Mouse (Mus musculus): ENCODE measurements around the gene Hist1h2bn. TPM values are rescaled to one million over a fixed set of nuclear protein-coding genes. Genes with fewer than 3 reads are reported as not detected.
"Not testable (repeated sequence)": the region's sequence is repeated elsewhere in the genome, so short reads cannot be mapped to it uniquely, and the experiment has no call there.

Gene Hist1h2bn
- polyA plus RNA-seq, 1 experiment from 2014 or later, result 3.9 TPM

GRCm38 (mm10) chr13:21786899-21787629 lies 33.1 kb downstream of the Hist1h2bn start, which contains the start of the genes Hist1h2an and Hist1h2bp:
Hist1h2an (minus strand) TSS chr13:21787218.
Hist1h2bp (plus strand) TSS chr13:21787461.
- H3K36me3 ChIP-seq, H3K27me3 ChIP-seq, H3K9me3 ChIP-seq: not testable (repeated sequence)
- ATAC-seq (ENCODE audit: low FRiP score, low read depth), result peak; percentile 95
- Histone ChIP-seq H3K4me2 (replicated peaks) (peak within 1 kb of the TSS; percentile 50), H3K27ac (replicated peaks) (peak within 1 kb of the TSS; percentile 85), H3K4me1 (peaks cover 39% of the 10 kb centered on the region), H3K9ac (replicated peaks) (peak within 1 kb of the TSS; percentile 49), H3K4me3 (peak within 1 kb of the TSS; percentile 38)
- under 1% methylated on average over 38 of the region's 63 CpGs for WGBS

DNA sequence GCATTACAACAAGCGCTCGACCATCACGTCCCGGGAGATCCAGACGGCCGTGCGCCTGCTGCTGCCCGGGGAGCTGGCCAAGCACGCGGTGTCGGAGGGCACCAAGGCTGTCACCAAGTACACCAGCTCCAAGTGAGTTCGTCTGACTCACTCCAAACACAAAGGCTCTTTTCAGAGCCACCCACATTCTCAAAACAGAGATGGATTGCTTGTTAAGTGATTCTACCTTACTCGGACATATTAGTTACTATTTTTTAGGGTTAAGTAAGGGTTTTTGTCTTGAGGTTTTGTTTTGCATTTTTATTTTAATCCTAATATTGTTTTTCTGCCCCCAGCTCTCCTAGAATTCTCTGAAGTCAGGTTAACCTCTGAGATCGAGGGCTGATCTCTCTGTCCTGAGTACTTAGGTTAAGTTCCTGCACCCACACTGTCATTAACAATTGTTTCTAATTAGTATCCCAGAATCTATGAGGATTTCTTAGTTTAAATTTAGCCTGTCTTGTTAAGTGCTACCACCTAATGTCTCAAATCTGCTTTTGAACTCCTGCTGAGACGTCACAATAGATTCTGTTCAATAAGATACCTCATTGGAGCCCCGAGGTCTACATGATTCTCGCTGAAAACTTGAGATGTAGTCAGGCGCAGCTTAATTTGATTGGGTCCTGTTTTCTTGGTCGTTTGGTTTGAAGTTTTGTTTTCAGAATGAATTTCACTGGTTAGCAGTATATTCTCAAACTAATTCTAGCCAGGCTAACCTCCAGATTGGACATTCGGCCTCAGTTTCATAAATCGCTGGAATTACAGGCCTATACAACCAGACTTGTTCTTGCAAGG lies 34.1 kb downstream of the Hist1h2bn start:
- WGBS, result 10% methylated on average over 17 of the region's 21 CpGs
- H3K9ac ChIP-seq (replicated peaks), result peak overlapping the region; percentile 41; the same call in 1 of the 2 replicates
- no peak for ATAC-seq (ENCODE audit: low FRiP score, low read depth)
- H3K36me3 ChIP-seq, result no peaks in the 10 kb centered on the region
- no peaks in the 10 kb centered on the region for H3K9me3 ChIP-seq
- H3K4me3 ChIP-seq, result peak overlapping the region; percentile 21; the same call in 1 of the 2 replicates
- no peaks in the 10 kb centered on the region for H3K27me3 ChIP-seq
- peak overlapping the region; percentile 50 for H3K4me2 ChIP-seq (replicated peaks)
- peak overlapping the region; percentile 82 for H3K27ac ChIP-seq (replicated peaks)
- H3K4me1 ChIP-seq, result peaks cover 32% of the 10 kb centered on the region

- Histone ChIP-seq H3K4me2 (replicated peaks) (no peak overlapping the region), H3K27ac (replicated peaks) (no peak overlapping the region)
- ATAC-seq (ENCODE audit: low FRiP score, low read depth), result no peak
Measured at GRCm38 (mm10) chr13:21789925-21790324, 36.0 kb downstream of the Hist1h2bn start.

GRCm38 (mm10) chr13:21790601-21791283 lies 36.8 kb downstream of the Hist1h2bn start:
- ATAC-seq (ENCODE audit: low FRiP score, low read depth), result no peak
- H3K4me3 ChIP-seq, result peak overlapping the region; percentile 18; the same call in 1 of the 2 replicates
- no peaks in the 10 kb centered on the region for H3K9me3 ChIP-seq
- peak overlapping the region; percentile 45 for H3K4me2 ChIP-seq (replicated peaks)
- H3K27ac ChIP-seq (replicated peaks), result 0 out of 2 replicates have a peak overlapping the region, but pooled peaks have one; percentile 15
- WGBS, result 7% methylated on average over 18 of the region's 18 CpGs
- H3K4me1 ChIP-seq, result peaks cover 22% of the 10 kb centered on the region
- no peaks in the 10 kb centered on the region for H3K27me3 ChIP-seq
- no peaks in the 10 kb centered on the region for H3K36me3 ChIP-seq
- peak overlapping the region; percentile 31 for H3K9ac ChIP-seq (replicated peaks)

More at GRCm38 (mm10) chr13:21789925-21790324, 36.0 kb downstream of the Hist1h2bn start:
- H3K4me1 ChIP-seq, result peaks cover 24% of the 10 kb centered on the region
- H3K27me3 ChIP-seq, result no peaks in the 10 kb centered on the region
- no peaks in the 10 kb centered on the region for H3K36me3 ChIP-seq
- H3K9ac ChIP-seq (replicated peaks), result no peak overlapping the region
- no peaks in the 10 kb centered on the region for H3K9me3 ChIP-seq
- H3K4me3 ChIP-seq, result no peak overlapping the region
- 55% methylated on average over 6 of the region's 6 CpGs for WGBS

DNA sequence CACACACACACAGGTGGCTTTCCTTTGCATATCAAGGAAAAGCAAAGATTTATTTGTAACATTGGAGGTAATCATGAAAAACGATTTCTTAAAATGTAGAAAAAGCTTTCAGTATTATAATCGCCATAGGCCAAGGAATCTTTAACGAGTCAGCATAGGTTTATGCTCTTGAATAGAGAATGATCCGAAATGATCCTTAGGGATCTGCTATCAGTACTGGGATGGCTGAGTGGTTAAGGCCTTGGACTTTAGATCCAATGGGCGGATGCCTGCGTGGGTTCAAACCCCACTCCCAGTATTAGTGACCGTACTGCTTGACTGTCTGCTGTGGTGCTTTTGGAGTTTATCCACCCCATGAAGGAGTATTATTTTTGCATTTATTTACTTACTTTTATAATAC lies 41.7 kb downstream of the Hist1h2bn start:
- no peaks in the 10 kb centered on the region for H3K9me3 ChIP-seq
- peaks cover 5% of the 10 kb centered on the region for H3K4me1 ChIP-seq
- H3K27ac ChIP-seq (replicated peaks), result no peak overlapping the region
- H3K4me2 ChIP-seq (replicated peaks), result no peak overlapping the region
- WGBS, result 95% methylated on average over 7 of the region's 7 CpGs
- no peaks in the 10 kb centered on the region for H3K27me3 ChIP-seq
- H3K36me3 ChIP-seq, result no peaks in the 10 kb centered on the region
- no peak overlapping the region for H3K4me3 ChIP-seq
- H3K9ac ChIP-seq (replicated peaks), result no peak overlapping the region
- ATAC-seq (ENCODE audit: low FRiP score, low read depth), result no peak

DNA sequence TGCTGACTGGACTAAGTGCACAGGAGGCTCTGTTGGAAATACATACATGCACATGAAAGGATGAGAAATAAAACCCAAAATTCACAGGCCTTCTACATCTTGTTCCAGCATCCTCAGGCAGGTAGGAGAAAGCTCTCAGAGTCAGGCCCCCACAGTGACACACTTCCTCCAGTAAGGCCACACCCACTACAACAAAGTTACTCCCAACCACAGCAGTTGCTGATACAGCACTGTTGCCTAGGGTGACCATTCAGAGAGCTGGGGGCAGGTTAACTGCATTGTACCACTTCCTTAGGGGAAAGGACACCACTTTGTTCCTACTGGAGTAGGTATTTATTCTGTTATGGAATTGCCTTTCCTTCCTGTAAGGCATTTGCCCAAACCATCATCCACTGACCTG lies 43.2 kb downstream of the Hist1h2bn start:
- not testable (repeated sequence) for H3K9me3 ChIP-seq; ATAC-seq (ENCODE audit: low FRiP score, low read depth); H3K27me3 ChIP-seq; H3K9ac ChIP-seq (replicated peaks); H3K4me3 ChIP-seq; H3K36me3 ChIP-seq; H3K4me1 ChIP-seq; H3K4me2 ChIP-seq (replicated peaks); H3K27ac ChIP-seq (replicated peaks)

DNA sequence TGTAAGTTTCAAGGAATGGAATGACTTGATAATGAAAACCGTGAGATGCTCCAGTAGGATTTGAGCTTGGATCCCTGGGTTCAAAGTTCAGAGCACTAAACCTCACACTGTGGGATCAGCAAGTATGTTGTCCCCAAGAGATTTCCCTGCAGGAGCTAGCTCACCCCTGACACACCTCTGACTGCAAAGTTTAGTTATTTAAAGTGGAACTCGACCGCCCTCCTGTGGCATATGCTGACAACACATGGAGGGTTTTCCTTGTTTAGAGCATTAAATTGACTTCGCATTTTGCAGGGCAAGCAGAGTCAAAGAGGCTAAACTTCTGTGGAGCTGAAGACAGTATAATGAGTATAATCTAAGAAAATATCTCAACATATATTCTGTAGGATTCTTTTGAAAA lies 49.1 kb downstream of the Hist1h2bn start:
- no CpG with 5 or more reads among the region's 4 CpGs for WGBS
- H3K9me3 ChIP-seq; H3K4me2 ChIP-seq (replicated peaks); H3K27me3 ChIP-seq; H3K36me3 ChIP-seq; H3K9ac ChIP-seq (replicated peaks); H3K27ac ChIP-seq (replicated peaks); H3K4me3 ChIP-seq; H3K4me1 ChIP-seq: not testable (repeated sequence)
- ATAC-seq (ENCODE audit: low FRiP score, low read depth), result peak; percentile 69; the same call in 1 of the 2 replicates

Small RNA genes within 50 kb of the gene (microRNA-seq; reads per million reads assigned to microRNA genes)
- gene Gm44346 (not detected), gene Gm44357 (not detected), gene Gm44367 (not detected), gene Gm44454 (not detected)

Other genes starting within 250 kb of the Hist1h2bn start
- 8.9 and 9.2 TPM in 2 replicates for gene Zkscan8, start 223.0 kb upstream of the Hist1h2bn start, polyA plus RNA-seq (2016; fragmentation: Nextera tagmentation; extraction: Ambion mirVana)
- 0.21 and 0.22 TPM in 2 replicates for gene Olfr1366, start 211.3 kb upstream of the Hist1h2bn start, polyA plus RNA-seq (2016; fragmentation: Nextera tagmentation; extraction: Ambion mirVana)
- gene Olfr1535, start 194.2 kb upstream of the Hist1h2bn start, polyA plus RNA-seq (2016; fragmentation: Nextera tagmentation; extraction: Ambion mirVana), result not detected in 2 replicates
- gene Olfr1364, start 172.4 kb upstream of the Hist1h2bn start, polyA plus RNA-seq (2016; fragmentation: Nextera tagmentation; extraction: Ambion mirVana), result not detected in 2 replicates
- gene Olfr1362, start 140.1 kb upstream of the Hist1h2bn start, polyA plus RNA-seq (2016; fragmentation: Nextera tagmentation; extraction: Ambion mirVana), result not detected in 2 replicates
- not detected in 2 replicates for gene Olfr11, start 111.6 kb upstream of the Hist1h2bn start, polyA plus RNA-seq (2016; fragmentation: Nextera tagmentation; extraction: Ambion mirVana)
- gene Olfr1361, start 90.7 kb upstream of the Hist1h2bn start, polyA plus RNA-seq (2016; fragmentation: Nextera tagmentation; extraction: Ambion mirVana), result not detected in 2 replicates
- not detected in 2 replicates for gene Olfr1360, start 76.7 kb upstream of the Hist1h2bn start, polyA plus RNA-seq (2016; fragmentation: Nextera tagmentation; extraction: Ambion mirVana)
- gene Olfr1359, start 56.0 kb upstream of the Hist1h2bn start, polyA plus RNA-seq (2016; fragmentation: Nextera tagmentation; extraction: Ambion mirVana), result not detected in 2 replicates
- 2.2 and 3.1 TPM in 2 replicates for gene Hist1h2bl, start 38.0 kb upstream of the Hist1h2bn start, polyA plus RNA-seq (2016; fragmentation: Nextera tagmentation; extraction: Ambion mirVana)
- 21.4 and 30.7 TPM in 2 replicates for gene Hist1h2ai, start 37.7 kb upstream of the Hist1h2bn start, polyA plus RNA-seq (2016; fragmentation: Nextera tagmentation; extraction: Ambion mirVana)
- gene Hist1h3h, start 36.5 kb upstream of the Hist1h2bn start, polyA plus RNA-seq (2016; fragmentation: Nextera tagmentation; extraction: Ambion mirVana), result 6.0 and 10.1 TPM in 2 replicates
- 5.8 TPM in 2 replicates for gene Hist1h2bm, start 32.1 kb upstream of the Hist1h2bn start, polyA plus RNA-seq (2016; fragmentation: Nextera tagmentation; extraction: Ambion mirVana)
- gene Hist1h4j, start 19.1 kb upstream of the Hist1h2bn start, polyA plus RNA-seq (2016; fragmentation: Nextera tagmentation; extraction: Ambion mirVana), result 0.97 and 1.4 TPM in 2 replicates
- gene Hist1h4k, start 3.6 kb upstream of the Hist1h2bn start, polyA plus RNA-seq (2016; fragmentation: Nextera tagmentation; extraction: Ambion mirVana), result 2.9 and 3.5 TPM in 2 replicates
- gene Hist1h2ak, start 296 bp upstream of the Hist1h2bn start, polyA plus RNA-seq (2016; fragmentation: Nextera tagmentation; extraction: Ambion mirVana), result 26.9 and 43.2 TPM in 2 replicates
- 30.4 and 37.6 TPM in 2 replicates for gene Hist1h1b, start 26.5 kb downstream of the Hist1h2bn start, polyA plus RNA-seq (2016; fragmentation: Nextera tagmentation; extraction: Ambion mirVana)
- 155 and 164 TPM in 2 replicates for gene Hist1h3i, start 29.2 kb downstream of the Hist1h2bn start, polyA plus RNA-seq (2016; fragmentation: Nextera tagmentation; extraction: Ambion mirVana)
- gene Hist1h2an, start 33.1 kb downstream of the Hist1h2bn start, polyA plus RNA-seq (2016; fragmentation: Nextera tagmentation; extraction: Ambion mirVana), result 6.1 and 12.2 TPM in 2 replicates
- gene Hist1h2bp, start 33.3 kb downstream of the Hist1h2bn start, polyA plus RNA-seq (2016; fragmentation: Nextera tagmentation; extraction: Ambion mirVana), result 1.9 and 2.4 TPM in 2 replicates
- 18.5 and 23.3 TPM in 2 replicates for gene Hist1h2bq, start 56.1 kb downstream of the Hist1h2bn start, polyA plus RNA-seq (2016; fragmentation: Nextera tagmentation; extraction: Ambion mirVana)
- not detected in 2 replicates for gene Hist1h2ao, start 56.3 kb downstream of the Hist1h2bn start, polyA plus RNA-seq (2016; fragmentation: Nextera tagmentation; extraction: Ambion mirVana)
- not detected in 2 replicates for gene Hist1h4m, start 57.6 kb downstream of the Hist1h2bn start, polyA plus RNA-seq (2016; fragmentation: Nextera tagmentation; extraction: Ambion mirVana)
- gene Hist1h4n, start 78.1 kb downstream of the Hist1h2bn start, polyA plus RNA-seq (2016; fragmentation: Nextera tagmentation; extraction: Ambion mirVana), result 11.5 and 17.5 TPM in 2 replicates
- 4,827 and 5,103 TPM in 2 replicates for gene Hist1h2ap, start 79.4 kb downstream of the Hist1h2bn start, polyA plus RNA-seq (2016; fragmentation: Nextera tagmentation; extraction: Ambion mirVana)
- gene Hist1h2br, start 79.6 kb downstream of the Hist1h2bn start, polyA plus RNA-seq (2016; fragmentation: Nextera tagmentation; extraction: Ambion mirVana), result 17.6 and 23.0 TPM in 2 replicates
- 22.3 and 24.2 TPM in 2 replicates for gene Zfp184, start 191.0 kb downstream of the Hist1h2bn start, polyA plus RNA-seq (2016; fragmentation: Nextera tagmentation; extraction: Ambion mirVana)
- gene Pom121l2, start 227.1 kb downstream of the Hist1h2bn start, polyA plus RNA-seq (2016; fragmentation: Nextera tagmentation; extraction: Ambion mirVana), result not detected in 2 replicates

Data from midbrain, embryonic 12.5 days (tissue).